Mouse (Mus musculus): ENCODE data around the gene Nhs.

Nhs gene

DNA sequence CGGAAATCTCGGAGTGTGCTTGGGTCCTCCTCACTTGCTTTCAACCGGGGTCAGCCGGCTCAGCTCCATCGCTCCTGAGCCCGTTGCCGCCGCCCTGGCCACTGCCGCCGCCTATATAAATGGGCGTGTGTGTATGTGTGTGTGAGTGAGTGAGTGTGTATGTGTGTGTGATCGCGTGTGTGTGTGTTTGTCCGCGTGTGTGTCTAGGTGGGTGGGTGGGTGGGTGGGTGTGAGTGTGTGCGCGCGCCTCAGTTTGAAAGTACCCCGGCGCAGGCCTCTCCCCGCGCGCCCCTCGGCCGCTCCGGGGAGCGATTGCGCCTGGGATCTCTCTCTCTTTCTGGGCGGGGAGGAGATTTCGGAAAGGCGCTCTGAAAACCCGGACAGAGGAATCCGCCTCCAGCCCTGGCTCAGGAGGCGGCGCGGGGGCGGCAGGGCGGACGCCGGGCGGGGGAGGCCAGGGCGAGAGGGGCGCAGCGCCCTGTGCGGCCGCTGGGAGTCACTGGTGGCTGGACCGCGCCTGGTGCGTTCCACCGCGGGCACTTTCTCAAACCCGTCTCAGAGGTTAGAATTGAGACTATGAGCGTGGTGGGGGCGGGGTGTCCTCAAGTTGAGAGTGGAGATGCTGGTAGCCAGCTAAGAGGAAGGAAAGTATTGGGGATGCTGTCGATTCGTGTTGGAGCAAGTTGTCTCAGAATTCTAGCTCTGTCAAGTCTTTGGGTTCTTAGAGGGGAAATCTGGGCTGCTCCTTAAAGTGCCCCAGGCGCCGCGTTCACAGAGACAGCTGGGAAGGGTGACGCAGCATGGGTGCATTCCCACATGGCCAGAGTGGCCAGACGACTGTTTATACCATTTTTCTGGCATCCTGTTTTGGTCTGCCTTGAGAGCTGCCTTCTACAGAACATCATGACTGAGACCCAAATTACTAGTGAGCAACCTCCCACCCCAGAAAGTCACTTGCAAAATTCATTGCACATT lies at the start of gene Nhs:
Nhs (minus strand) TSS at position 94 of the 975 bp plus-strand sequence.
- peak; percentile 6 to 17 for DNase-seq (ENCODE audit: low spot score in 2 of 2)

DNA sequence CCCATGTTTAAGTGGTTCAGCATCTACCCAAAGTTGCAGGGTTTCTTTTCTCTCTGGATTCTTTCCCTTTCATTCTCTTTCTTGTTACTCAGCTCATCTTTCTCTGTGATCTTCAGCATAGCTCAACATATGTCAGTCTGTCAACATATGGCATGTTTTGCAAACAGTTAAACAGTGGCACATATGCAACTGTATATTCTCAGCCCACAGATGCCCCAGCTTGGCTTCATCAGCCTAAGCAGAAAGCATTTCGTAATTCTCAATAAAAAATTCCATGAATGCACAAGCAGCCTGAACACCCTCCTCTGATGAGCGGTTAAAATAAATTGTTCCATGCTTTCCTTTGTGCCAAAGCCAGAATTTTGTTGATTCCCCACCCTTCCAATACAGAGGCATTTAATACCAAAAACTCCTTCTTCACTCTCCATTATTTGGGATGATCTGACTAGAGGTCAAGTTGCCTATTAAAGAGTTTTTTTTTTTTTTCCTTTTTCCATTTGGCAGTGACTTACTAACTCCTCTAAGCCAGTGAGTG lies 46.9 kb upstream of the Nhs start:
- DNase-seq (ENCODE audit: low spot score in 2 of 2): no peak

DNA sequence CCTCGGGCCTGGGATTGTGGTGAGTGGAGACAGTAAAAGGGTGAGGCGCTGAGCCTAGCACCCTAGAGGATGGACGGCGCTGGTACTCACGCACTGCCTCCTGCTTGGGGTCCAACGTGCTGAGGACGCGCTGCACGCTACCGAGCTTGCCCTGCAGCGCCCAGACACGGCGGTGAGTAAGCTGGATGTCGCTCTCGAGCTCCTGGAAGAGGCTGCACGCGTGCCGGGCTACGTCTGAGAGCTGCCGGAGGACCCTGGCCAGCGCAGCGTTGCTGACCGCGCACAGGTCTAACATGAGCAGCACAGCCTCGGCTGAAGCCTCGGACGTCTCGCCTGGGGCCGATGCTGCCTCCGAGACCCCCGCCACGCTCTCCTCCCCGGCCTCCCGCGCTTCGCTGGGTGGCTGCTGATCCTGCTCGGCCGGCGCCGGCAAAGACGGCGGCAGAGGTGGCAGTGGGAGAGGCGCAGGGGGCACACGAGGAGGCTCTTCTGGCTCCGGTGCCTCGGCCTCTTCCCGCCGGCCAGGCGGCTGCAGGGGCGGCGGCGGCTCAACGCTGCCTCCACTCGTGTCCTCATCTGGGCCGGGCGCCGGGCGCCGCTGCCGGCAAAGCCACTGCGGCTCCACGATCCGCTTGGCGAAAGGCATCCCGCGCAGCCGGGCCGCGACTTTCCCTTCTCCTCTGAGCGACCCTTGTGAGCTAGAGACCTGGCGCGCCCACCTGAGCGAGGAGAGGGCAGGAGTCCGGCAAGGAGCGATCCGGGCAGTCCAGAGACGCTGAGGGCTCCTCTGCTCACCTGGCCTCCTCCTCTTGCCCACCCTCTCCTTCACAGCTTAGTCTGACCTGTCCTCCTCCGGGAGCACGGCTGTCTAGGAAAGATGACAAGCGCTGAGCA lies 540 bp downstream of the Nhs start:
- peak; percentile 4 for DNase-seq (ENCODE audit: low spot score in 2 of 2)

DNA sequence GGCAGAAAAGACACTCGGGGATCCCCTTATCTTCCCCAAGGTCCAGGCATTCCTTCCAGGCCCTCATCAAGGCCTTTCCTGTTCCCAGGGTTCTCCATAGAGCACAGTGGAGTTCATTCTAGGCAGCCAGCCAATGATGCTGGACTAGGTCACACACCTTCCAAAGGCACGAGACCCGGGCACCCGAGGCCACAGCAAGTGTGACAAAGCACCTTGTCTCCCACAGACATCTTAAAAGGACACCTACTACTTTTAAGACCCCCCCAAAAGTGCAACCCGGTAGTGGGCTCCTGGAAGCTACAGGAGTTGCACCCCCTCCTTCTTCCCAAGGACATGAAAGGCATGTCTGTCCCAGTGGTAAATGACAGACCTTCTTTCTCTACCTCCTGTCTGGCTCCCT lies 1.4 kb downstream of the Nhs start:
- peak in 1 of 2 experiments; percentile 2 for DNase-seq (ENCODE audit: low spot score in 2 of 2)

DNA sequence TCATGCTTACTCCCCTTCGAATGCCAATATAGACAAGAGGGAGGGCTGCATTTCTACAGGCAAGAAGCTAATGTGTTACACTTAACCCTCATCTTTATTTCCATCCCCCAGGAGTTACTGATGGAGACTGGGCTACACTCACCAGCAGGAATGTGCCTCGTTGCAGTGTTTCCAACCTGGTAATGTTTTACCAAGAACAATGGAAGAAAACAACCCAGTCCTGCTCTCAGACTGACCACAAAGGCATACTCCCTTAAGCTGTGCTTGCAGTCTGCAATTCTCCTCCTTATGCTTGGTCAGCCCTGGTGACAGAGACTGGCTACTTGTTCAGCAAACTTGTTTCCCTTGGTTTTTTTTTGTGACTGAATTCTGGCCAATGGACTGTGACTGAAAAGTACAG lies 21.7 kb downstream of the Nhs start:
- DNase-seq (ENCODE audit: low spot score in 2 of 2): no peak

DNA sequence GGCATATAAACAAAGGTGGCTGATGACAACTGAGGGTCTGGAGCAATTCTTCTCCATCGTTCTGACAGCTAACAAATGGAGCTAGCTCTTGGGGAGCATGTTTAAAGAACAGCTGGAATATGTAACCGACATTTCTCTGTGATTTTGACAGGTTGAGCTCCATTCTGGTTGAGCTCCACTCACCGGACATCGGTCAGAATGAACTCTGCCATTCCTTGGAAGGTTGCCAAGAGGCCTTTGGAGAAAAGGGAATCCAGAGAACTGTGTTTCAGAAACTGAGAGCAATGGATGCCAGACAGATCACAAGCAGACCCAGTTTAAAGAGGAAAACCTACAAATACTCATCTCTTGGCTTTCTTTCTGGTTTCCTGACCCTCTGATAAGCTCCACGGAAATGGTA lies 46.3 kb downstream of the Nhs start:
- DNase-seq (ENCODE audit: low spot score in 2 of 2): no peak

DNA sequence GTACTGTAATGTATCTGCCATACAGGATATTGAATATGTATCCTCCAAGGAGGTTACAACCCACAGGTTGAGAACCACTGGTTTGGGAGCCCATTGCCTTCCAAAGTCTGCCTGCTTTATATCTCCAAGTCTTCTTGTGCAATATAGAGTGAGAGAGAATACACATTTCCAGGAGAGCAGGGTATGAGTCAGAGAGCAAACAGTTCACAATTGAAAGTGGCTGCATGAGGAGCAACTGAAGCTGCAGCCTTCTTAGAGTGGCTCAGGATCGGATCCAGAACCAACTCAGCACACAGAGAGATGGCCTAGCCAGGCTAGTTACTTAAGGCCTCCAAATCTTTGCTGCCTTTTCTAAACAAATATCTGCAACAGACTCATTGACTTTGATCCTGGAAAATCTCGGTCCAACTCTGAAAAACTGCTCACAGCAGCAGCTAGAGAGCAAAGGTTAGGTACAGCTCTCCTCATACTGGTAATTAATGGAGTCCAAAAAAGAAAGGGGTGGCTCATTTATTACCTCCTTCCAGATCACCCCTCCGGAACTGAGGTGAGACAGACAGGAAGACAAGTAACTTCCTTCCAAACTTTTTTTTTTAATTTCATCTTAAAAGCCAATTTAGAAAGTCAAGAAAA lies 56.6 kb downstream of the Nhs start:
- no peak for DNase-seq (ENCODE audit: low spot score in 2 of 2)

DNA sequence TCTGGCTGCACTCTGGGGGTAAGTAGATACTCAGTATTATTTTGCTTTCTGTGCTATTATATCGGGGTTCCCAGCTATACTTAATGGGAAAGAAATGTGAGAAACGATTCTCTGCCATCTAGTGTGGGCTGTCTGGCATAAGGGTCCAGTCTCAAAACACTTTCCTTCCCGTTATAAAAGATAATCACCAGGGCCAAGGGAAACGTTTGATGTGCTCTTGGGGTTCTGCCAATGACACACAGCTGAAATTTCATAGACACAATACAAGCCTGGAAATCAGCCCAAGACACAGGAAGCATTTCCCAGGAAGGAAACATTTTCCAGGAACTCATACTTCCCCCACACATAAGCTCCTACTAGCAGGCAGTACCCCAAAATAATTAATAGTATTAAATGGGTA lies 61.2 kb downstream of the Nhs start:
- DNase-seq (ENCODE audit: low spot score in 2 of 2): no peak

DNA sequence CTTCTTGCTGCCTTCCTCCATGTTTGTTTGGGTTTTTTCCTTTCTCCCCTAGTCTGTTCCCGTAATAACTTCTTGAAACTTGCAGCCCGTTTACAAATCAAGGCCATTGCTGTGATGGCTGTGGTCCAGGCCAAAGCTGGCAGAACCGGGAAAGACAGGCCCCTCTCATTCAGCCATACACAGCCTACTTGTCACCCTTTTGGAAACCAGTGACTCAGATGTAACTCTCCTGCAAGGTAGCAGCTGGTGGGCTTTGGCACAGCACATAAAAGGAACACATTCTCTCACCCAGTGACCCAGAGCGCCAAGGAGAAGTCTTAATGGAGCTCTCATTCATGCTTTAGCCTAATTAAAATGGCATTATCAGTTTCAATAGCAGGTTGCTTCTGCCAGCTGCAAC lies 72.2 kb downstream of the Nhs start:
- no peak for DNase-seq (ENCODE audit: low spot score in 2 of 2)

DNA sequence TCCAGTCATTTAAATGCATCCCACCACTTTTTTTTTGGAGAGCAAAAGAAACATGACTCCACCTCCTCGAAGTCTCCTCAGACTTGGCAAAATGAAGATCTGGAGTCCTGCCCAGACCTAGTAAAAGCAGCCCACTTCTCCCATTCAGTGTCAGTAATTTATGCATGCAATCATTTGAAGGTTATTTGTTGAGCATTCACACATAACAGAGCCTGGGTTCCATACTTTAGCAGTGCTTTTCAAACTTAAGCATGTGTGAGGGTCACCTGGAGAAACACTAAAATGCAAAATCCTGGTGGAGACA lies 73.7 kb downstream of the Nhs start:
- DNase-seq (ENCODE audit: low spot score in 2 of 2): peak in 1 of 2 experiments; percentile 2

DNA sequence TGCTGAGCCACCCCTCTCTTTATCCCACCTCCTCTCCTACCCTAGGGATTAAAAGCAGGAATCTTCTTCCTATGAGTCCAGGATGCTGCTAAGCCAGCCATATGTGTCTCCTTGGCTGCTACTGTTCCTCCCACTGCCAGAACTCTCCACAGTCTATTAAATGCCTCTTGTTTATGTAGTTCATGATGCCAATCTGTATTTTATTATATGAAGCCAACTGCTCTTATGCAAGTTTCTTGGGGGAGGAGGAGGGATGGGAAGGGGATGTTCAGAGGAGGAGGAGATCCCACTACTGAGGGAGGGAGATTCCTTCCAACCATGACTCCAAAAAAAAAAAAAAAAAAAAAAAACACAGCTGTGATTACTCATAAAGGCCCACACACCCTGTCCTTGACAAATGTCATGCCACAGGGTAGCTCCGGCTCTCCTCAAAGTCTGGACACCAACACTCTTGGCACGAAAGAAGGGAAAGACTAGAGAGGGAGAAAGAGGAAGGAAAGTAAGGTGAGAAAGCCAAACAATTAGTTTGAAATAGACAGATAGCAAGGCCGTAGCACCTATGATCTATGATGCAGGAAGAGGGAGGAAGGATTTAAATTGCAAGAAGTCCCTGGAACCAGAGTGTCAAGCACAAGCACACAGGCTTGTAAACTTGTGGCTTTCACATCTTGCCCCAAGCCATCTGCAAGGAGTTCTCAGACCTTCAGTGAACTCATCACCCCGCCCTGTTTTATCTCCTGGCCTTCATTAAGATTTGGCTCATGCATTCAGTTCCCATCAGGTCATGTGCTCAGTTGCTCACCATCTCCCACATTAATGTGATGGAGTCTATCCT lies 74.3 kb downstream of the Nhs start:
- no peak for DNase-seq (ENCODE audit: low spot score in 2 of 2)

DNA sequence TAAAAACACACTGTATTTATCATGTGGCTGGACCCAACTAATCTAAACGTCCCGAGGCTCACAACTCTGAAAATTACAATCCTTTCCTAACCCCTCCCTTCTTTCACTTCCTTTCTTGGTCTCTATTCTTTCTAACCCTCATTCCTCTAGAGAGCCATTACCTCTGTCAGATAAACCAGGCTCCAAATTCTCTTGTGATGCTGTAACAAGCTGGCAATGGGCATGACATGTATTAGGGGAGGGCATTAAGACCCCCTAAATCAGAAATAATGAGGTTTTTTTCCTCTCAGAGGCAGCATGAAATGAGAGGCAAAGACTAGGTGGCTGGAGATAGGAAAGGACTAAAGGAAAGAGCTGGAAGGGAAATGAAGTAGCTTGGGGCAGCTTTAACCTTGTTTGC lies 96.4 kb downstream of the Nhs start:
- DNase-seq (ENCODE audit: low spot score in 2 of 2): no peak

DNA sequence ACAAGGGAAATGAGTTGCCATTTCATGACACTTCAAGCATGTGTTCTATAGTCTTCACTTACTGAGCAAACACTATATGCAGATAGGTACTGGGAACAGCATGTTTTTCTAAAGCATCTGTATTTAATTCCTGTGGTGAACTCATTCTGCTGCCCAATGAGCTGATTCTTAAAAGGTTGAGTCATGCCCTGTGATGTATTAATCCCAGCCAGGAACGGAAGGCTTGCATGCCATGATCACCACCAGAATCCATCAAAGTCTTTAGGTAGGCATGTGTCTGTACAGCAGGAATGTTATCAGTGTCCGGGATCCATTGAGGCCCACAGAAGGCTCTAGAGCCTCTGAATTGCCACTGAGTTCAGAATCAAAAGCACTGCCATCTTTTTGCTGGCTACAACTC lies 103.9 kb downstream of the Nhs start:
- no peak for DNase-seq (ENCODE audit: low spot score in 2 of 2)

DNA sequence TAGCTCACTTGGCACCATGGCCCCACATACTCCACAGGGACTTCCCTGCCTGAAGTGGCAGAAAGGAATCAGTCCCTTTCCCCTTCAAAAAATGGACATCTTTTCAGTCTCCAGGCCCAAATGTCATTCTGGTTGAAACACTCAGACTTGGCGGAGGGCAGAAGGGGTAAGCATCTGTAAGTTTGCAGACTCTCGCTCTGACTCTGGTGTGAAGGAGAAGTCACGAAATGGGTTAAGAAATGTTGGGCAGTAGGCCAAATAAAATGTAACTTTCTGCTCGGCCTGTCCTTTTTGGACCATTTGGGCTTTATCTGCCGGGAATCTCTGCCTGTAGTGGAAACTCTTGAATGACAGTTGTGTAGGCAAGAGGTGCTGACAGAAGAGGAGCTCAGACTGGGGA lies 106.0 kb downstream of the Nhs start:
- DNase-seq (ENCODE audit: low spot score in 2 of 2): no peak

DNA sequence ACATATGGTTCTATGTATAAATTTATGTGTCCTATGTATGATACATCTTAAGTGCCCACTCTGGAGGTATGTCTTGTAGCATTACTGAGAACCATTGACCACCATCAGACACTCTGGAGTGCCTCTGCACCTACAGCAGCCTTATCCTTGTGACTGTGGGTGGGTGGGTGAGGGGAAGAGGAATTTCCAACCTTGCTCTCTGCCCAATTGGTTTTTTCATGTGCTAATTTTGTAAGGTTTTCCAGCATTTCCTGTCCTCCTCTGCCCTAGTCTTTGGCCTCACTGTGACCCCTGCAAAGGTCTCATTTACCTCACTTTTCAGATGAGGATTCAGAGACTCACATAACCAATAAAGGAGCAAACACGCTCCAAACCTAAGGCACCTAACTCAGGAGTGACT lies 107.0 kb downstream of the Nhs start:
- DNase-seq (ENCODE audit: low spot score in 2 of 2): no peak

DNA sequence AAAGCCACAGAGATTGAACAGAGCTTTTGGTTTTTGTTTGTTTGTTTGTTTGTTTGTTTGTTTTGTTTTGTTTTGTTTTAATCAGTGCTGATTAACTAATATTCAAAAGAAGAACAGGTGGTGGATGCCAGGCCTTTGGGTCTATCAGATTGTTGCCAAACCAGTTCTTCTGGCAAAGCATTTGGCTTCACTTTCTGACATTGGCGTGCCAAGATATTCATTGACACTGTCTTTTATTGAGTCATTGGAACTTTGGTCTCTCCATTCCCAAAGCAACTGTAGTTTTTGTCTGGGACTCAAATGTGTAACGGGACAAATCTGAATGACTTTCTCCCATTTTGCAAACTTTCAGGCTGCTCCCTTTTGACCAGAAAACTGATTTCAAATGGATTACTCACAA lies 109.9 kb downstream of the Nhs start:
- no peak for DNase-seq (ENCODE audit: low spot score in 2 of 2)

DNA sequence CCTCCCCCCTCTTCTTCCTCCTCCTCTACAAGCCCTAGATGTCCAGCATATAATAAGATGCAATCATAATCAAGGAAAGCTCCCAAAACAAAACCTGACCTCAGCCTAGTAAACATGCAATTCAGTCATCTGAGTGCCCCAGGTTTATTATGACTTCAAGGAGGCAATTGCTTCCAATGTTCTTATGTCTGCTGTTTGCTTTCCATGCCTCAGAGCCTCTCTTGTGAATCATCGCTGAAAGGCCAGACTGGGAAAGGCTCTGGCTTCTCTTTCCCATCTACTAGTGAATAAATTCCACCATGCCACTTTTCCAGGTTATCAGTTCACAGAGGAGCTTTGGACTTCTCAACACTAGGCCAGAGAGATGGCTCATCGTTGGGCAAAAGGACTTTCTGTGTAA lies 114.0 kb downstream of the Nhs start:
- DNase-seq (ENCODE audit: low spot score in 2 of 2): no peak

DNA sequence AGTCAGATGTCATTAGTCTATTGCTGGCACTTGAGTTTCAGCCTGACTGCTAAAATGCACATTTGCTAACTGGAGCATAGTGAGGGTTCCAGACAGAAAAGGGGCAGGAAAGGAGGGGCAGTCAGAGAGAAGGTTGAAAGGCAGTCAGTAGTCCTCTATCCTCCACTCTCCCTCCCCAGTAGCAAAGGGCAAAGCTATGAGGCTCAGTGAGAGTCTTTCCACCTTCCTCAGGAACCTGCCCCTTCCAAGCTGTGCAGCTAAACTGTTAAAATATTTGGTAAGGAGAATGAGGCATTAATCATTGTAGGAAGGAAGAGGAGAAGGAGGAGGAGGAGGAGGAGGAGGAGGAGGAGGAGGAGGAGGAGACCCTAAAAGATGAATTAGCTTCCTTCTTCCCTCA lies 115.4 kb downstream of the Nhs start:
- no peak for DNase-seq (ENCODE audit: low spot score in 2 of 2)

DNA sequence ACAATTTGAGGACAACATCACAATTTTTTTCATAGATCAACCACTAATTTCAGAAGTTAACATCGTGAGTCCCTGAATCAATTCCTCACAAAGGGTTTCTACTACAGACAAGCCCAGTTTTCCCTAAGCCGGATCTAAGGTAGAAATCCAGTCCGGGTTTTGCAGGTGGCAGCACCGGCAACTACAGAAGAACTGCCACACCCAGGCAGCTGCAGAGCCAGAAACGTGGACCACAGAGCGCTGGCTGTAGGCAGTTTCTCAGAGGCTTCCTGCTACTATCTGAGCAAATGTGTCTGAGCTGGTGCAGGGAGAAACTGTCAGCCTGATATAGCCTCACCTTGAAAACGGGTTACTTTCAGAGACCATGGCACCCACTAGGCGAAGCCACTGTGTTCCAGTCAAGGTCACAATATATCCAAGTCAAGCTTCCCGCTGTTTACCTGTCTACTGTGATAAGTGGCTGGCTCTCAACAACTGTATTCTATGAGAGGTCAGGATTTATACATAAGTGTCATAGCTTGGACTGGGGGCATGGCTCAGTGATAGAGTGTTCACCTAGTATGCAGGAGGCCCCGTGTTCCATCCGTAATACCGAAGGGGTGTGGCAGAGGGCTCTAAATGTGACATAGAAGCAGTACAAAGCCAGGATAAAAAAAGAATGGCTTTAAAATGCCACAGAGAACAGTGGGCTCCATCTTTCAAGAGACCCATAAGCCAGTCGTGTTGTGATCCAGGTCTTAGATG lies 134.1 kb downstream of the Nhs start:
- no peak for DNase-seq (ENCODE audit: low spot score in 2 of 2)

DNA sequence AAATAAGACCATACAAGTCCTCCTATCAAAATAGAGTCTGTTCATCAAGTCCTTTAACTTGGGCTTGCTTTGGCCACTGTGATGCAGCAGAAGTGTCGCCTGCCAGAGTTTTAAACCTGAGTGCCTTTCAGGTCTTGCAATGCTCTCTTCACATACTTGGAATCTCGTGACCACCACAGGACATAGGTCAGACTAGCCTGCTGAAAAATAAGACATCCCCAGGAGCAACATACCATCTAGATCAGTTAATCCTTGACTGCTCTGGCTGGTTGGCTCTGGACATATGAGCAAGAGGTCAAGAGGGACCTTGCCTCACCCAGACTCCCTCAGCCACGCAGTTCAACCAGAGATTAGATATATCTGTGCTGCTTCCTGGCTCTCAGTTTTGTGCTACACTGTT lies 137.8 kb downstream of the Nhs start:
- no peak for DNase-seq (ENCODE audit: low spot score in 2 of 2)
